Mouse (Mus musculus) c-Kit-positive CD71-negative TER-119-negative erythroid progenitor cells, embryonic 14.5 days (primary cell): ENCODE results near the gene Mgat1.

ENCODE experiments used
- DNase-seq: peaks from one replicate; pipeline ENCODE4 v3.0.0-alpha.2; 2013; ENCODE audit warnings: low read depth

Mgat1 gene

DNA sequence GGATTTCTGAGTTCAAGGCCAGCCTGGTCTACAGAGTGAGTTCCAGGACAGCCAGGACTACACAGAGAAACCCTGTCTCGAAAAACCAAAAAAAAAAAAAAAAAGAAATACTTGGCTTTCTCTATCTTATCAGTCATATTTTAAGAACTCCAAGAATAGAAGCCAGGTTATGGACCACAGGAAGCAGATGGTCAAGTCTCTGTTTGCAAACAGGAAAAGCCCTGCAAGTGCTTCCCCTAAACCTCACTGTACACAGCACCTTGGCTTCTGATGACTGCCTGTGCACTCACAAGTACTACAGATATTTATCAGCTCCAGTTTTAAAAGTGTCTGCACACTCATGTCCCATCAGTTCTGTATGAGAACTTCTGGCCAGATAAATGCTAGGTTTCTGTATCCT is 2.5 kb upstream of the Mgat1 start:
- no peak for DNase-seq

DNA sequence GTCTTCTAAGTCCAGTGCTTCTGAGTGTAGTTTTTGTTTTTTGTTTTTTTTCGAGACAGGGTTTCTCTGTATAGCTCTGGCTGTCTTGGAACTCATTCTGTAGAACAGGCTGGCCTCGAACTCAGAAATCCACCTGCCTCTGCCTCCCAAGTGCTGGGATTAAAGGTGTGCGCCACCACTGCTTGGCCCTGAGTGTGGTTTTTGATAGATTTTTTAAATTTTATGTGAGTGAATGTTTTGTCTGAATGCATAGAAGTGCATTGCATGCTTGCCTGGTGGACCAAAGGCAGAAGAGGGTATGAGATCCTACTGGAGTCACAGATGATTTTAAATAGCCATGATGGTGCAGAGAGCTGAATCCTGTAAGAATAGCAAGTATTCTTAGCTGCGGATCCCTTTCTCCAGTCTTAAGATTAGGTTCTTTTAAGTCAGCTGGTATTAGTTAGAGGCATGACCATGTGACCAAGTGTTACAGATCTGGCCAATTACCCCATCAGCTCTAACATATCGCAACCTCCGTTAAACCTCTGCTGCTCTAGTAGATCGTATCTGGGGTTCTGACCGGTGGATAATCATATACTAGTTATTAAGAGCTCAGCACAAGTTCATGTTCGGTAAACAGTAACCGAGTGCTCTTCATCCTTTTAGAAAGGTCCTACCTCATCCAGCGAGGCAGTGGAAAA is 906 bp upstream of the Mgat1 start:
- DNase-seq: no peak

DNA sequence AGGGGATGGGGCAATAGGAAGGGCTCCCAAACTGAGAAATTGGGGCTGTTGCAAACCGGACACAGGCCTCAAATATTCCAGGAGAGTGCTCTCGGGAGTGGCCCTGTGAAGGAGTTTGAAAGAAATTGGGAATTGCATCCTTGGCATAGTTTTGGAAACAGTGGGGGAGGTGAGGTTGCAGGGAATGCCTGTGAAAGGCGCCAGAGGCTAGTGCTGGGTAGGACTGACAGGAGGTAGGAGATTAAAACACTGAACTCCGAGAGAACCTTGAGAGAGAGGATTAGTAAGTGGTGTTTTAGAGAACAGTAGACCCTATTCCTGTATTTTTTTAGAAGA is 572 bp downstream of the Mgat1 start:
- no peak for DNase-seq

DNA sequence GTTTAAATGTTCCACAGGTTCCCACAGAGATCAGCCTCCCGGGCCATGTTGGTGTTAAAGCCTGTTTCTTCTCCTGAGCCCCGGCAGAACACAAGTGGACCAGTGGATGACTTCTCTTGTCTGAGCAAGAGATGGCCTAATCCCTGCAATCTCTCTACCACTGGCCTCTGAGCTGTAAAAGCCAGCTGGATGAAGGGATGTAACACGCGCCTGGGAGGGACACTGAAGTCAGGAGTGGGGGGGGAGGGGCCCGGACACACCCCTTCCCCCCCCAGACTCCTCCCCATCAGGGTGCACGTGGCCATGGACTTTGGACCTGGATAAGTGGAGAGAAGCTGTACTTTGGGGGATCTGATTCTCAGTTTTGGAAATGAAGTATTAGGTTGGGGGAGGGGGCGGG is 1.2 kb downstream of the Mgat1 start:
- DNase-seq: no peak

DNA sequence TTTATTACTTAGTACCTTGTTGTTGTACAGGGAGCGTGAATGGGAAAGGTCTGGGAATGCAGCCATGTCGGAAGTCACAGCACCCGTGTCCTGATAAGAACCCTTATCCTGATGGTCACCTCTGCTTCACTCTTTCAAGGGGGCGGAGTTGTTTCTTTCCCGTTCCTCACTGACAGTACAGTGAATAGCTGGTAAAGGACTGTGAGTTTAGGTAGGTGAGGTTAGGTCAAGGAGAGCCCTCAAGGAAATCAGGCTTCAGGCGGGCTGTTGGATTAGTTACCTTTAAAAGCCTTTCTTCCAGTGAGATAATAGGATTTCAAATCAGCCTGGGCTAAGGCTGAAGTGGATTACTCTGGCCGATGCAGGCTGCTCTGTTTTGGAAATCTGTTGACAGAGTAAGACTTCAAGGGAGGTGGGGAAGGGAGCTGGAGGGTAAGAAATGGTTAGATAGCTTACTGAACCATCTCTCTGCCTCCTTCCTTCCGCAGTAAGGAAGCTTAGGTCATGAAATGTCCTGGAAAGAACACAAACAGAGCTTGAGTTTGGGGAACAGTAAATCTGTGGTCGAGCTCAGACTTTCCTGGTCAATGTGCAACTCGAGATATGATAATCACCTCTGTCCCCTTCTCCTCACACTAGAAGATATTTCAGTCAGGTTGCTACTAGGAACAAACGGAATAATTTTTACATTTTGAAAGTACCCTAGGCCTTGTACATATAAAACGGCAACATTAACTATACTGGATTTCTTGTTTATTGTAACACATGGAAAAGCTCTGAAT is 1.8 kb downstream of the Mgat1 start:
- DNase-seq: no peak

DNA sequence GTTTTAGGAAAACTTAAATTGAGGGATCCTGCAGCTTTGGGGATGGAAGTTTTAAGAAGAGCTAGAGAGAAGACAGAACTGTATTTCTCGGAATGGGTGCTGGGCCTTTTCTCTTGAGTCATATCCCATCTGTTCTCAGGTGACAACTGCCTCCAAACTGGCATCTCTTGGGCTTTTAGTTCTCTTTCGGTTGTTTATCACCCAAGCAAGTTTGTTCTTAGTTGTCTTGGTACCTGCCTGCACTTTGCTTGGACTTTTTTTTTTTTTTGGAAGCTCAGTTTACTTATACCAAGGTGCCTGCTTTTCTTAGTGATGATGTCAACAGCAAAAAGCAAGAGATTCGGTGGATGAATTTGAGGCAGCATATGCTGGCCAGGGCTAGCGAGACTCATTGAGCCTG is 2.5 kb downstream of the Mgat1 start:
- no peak for DNase-seq

DNA sequence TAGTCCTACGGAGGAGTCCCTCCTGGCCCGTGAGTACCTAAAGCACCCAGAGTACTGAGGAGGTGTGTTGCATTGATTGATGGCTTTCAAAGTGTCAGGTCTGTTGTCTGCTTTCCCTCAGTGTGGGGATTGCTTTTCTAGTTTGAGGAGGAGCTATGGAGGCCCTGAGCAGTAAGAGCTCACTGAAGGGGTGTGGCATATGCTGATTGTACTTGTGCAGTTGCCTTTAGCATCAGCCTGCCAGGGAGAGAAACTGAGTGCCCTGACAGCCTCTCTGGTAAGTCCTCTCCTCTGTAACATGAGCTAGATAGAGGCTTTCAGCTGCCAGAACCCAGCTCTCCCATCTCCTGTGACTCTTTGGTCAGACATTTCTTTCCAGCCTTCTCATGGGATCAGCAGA is 3.3 kb downstream of the Mgat1 start:
- DNase-seq: no peak

DNA sequence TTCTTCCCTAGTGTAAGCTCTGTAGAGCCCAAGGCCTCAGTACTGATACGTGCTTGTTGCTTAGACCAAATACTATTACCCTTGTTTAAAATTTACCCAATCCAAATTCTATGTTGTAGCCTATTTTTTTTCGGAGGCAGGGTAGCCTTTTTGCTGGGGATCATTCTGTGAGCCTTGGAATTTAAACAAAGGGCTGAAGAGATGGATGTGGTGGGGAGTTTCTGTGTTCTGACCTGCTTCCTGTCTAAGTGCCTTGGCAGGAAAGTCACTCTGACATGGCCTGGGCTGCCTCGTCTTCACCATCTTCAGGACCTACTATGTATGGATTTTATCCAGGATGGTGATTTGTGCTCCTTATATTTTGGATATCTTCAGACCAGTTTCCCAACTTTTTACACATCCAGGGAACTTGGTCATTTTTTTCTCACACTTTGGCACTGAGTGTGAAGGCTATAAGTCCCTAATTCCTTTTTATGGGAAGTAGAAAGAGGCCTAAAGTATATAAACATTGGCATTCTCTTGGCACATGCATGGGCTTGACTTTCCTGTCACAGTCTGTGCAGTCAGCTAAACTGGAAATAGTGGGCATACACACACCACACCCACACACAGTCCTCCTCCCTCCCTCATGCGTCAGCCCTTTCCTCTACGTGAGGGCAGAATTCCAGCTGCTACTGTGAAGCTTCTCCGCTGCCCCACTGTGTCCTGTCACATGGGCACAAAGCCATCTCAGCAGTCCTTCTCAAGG is 4.4 kb downstream of the Mgat1 start:
- no peak for DNase-seq

DNA sequence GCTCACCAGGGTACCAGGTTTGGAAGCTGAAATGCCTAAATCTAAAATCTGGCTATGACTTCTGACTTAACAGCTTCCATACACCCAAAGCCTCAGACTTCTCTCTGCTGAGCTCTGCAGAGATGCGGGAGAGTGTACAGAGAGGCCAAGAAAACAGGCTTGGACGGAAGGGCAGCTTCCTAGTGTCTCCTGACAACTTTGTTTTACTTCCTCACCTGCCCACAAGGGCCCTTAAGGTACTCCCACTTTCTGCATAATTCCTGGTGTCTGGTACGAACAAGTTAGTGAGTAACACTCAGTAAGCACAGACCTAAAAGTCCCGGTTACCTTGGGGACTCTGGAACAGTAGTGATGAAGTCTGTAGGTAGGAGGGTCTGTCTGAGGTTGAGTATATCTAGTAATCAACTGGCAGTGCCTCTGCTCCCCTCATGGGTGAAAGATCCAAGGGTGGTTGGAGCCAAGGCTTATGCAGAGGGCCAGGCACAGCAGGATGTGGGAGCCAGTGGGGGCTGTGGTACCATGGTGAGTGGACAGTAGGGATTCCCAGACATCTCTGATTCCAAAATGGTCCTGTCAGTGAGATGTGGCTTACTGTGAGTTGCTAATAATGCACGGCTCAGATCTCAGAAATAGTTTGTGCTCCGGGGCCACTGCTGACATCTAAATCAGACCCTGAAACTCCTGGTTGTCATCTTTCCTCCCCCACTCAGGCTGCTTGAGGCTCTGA is 5.1 kb downstream of the Mgat1 start:
- DNase-seq: no peak

DNA sequence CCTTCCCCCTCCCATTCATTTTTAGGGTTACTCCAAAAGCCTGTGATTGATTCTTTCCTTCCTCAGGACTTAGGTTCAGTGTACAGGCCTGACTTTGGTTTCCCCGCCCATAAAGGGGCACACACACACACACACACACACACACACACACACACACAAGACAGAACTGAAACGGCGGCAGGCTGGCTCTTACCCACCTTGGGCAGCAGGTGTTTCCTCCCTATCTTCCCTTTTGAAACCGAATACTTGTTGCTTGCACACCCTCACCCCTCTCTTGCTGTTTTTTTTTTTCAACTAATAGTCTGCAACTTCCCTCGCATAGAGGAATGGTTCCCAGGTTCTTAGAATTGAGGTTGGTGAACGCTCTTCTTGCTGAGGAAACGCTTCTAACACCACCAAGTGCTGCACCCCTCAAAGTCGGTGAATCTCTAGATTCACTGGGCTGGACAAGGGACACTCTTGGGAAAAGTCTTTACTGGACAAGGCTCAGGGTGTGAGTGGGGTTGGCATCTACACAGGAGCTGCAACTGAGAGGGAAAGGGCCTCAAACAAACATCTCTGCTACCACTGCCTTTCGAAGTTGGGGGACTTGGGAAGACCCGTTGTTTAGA is 5.9 kb downstream of the Mgat1 start:
- DNase-seq: no peak

DNA sequence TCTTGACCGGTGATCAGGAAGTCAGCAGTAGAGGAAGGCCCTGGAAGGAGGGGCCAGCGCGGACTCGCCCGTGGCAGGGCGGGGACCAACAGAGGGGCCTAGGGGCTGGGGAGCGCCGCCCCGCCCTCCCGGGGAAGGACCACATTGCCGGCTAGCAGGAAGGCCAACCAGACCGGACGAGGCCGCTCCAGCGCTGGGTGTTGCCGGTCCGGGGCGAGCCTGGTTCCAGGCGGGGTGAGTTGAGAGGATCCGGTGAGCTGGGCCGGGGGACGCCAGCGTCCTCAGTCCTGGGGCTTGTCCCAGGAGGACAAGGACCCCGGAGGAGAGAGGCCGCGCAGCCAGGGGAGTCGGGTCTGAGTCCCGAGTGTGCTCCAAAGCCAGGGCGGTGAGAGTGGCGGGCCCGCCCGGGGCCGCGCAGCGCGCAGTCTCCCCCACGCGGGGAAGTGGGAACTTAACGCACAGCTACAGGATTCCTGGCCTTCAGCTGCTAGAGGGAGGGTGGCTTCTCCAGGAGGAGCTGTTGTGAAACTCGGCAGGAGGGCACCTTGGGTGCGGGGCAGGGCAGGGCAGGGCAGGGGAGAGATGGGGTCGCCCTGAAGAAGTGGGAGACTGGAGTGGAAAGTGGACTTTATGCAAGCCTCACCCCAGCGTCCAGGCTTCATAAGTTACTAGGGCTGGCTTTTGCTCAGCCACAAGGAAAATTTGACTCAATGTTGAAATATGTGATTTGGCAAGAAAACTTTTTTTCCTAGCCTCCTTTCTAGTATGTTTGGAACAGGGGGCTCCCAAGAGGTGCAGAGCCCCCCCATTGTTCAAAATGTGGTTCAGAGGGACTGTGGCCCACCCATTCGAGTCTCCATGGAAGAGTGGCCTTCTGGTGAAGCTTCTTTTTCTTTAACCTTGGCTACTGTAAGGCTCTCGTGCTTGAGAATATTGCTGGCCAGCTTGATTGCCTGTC is 6.7 kb downstream of the Mgat1 start:
- peak; percentile 66 for DNase-seq

DNA sequence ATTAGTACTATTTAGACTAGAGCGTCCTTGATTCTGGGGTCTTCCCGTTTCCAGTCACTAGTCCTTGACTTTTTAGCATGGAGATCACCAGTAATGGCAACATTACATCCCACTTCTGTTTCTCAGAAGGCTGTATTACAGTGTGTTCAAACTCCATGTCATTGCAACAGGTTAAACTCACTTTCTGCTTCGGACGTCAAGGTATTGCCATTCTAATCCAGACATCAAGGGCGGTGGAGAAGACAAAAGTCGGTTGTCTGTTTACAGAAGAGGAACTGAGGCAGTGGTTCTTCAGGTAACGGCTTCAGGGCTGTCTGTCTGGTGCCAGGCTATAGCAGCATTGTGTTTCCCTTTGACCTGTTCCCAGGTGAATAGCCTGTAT is 7.4 kb downstream of the Mgat1 start:
- no peak for DNase-seq

DNA sequence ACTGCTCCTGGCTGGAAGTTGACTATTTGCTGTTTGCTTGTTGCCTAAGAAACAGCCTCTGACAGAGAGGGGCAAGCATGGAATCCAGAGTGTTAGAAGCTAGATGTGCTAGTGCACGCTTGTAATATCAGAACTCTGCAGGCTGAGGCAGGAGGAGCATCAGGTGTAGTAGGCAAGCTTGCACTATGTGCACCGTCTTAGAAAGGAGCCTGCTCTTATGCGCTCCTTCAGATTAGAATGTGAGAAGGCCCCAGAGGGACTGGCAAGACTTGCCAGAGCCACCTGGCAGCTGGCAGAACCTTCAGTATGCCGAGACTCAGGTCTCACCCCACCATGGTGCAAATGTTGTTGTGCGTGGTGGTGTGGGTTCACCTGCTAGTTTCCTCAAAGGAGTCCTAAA is 8.1 kb downstream of the Mgat1 start:
- DNase-seq: no peak

DNA sequence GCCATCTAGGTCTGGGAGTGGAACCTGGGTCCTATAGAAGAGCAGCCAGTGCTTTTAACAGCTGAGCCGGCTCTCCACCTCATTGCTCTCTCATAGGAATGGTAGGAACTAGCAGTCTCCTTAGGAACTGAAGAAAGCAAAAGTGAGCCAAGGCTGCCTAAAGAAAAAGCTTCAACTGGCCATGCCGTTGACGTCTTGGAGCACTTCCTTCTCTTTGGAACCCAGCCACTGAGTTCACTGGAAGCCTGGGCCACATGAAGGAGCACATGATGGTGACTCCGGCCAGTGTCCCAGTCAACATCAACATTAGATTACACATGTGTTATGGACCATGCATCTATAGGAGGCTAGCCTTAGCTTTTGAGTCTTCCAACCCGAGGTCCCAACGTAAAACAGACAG is 9.0 kb downstream of the Mgat1 start:
- no peak for DNase-seq

DNA sequence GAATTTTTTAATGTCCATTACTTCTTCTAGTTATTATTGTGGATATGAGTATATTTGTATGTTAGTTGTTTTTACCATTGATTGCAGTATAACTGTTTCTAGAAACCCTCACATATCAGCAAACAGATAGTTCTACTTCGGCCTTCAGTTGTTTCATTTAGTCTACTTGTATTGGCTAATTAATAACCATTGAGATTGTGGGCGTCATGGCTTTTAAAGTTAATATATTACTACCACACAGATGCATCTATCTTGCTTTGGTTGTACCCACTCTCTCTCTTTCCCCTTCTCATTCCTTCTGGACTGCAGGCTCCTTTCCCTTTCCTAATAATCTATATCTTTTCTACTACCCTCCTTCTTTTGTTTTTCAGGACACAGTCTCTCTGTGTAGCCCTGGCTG is 15.3 kb downstream of the Mgat1 start:
- DNase-seq: no peak

DNA sequence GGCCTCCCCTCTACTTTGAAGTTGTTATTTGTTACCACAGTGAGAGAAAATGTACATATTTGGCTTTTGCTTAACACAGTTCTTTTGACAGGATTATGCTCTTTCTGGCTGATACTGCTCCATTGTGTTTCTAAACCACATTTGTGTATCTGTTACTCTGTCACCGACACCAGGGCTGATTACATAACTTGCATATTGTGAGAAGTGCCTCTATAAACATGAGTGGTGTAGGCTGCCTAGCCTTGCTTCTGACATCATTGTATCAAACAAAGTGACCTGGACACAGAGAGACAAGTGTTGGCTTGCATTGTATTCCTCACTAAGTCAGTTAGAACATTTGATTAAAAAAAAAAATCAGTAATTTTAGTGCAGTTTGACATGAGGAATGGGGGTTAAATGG is 15.8 kb downstream of the Mgat1 start:
- no peak for DNase-seq

DNA sequence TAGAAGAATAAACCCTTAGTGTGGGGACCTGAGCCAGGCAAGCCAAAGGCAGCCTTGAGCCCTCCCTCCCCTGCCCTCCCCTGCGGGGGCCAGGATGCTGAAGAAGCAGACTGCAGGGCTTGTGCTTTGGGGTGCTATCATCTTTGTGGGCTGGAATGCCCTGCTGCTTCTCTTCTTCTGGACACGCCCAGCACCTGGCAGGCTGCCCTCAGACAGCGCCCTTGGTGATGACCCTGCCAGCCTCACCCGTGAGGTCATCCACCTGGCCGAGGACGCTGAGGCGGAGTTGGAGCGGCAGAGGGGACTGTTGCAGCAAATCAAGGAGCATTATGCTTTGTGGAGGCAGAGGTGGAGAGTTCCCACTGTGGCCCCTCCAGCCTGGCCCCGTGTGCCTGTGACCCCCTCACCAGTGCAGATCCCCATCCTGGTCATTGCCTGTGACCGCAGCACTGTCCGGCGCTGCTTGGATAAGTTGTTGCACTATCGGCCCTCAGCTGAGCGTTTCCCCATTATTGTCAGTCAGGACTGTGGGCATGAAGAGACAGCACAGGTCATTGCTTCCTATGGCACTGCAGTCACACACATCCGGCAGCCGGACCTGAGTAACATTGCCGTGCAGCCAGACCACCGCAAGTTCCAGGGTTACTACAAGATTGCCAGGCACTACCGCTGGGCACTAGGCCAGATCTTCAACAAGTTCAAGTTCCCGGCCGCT is 16.8 kb downstream of the Mgat1 start:
- no peak for DNase-seq

DNA sequence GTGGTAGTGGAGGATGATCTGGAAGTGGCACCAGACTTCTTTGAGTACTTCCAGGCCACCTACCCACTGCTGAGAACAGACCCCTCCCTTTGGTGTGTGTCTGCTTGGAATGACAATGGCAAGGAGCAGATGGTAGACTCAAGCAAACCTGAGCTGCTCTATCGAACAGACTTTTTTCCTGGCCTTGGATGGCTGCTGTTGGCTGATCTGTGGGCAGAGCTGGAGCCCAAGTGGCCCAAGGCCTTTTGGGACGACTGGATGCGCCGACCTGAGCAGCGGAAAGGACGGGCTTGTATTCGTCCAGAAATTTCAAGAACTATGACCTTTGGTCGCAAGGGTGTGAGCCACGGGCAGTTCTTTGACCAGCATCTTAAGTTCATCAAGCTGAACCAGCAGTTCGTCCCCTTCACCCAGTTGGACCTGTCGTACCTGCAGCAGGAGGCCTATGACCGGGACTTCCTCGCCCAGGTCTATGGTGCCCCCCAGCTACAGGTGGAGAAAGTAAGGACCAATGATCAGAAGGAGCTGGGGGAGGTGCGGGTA is 17.4 kb downstream of the Mgat1 start:
- DNase-seq: no peak

DNA sequence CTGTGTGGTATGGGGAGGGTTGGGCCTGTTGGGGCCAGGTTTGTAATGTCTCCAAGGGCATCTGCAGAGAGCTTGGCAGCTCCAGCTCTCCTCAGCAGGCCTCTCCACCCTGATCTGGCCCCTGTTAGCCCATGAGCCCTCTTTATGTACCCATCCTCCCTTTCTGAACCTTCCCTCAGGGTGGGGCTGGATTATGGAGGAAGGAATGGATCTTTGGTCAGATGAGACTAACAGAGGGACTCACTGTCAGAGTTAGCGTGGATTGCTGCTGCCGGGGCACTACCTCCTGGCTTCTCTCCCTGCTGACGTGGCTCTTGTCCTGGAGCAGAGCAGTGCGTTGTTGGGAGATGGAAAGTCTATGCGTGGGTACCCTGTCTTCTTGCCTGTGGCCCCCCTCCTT is 18.3 kb downstream of the Mgat1 start:
- DNase-seq: no peak

DNA sequence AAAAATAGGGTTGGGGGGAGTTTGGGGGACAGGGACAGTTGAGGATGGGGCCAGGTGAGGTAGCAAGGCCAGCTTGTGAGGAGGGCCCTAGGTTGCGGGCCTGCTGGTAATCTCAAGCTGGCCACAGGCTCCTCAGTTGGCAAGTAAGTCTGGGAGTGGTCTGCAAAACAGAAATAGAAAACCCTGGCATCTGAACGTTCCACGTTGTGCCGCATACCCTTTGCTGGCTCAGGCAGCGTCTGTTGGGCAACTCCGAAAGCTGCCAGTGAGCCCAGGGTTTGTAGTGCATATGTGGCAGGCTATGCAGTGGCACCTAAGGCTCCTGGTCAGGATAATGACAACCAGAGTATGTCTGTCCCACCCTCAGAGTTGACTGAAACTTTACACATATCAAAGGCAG is 19.2 kb downstream of the Mgat1 start:
- DNase-seq: no peak
